Mouse (Mus musculus) liver, embryonic 15.5 days (tissue): ENCODE data around the gene Ubqlnl. TPM values are rescaled to one million over a fixed set of nuclear protein-coding genes. Genes with fewer than 3 reads are reported as not detected.

Source experiments
- ATAC-seq: fragments of 200-750 bp; cut with Nextera tagmentation; 2 replicates; pipeline ENCODE4 v1.8.0; 2017; ENCODE audit warnings: moderate number of reproducible peaks, mild to moderate bottlenecking, moderate library complexity; ENCODE audit not compliant: insufficient read depth
- H3K27ac ChIP-seq: fragments of 300-500 bp; sonication (generic); replicated peaks from 2 replicates; pipeline ENCODE4 v1.5.1; 2015; ENCODE audit warnings: mild to moderate bottlenecking, inconsistent platforms
- H3K27me3 ChIP-seq: fragments of 300-500 bp; sonication (generic); 2 replicates; pipeline ENCODE4 v1.6.1; 2015; ENCODE audit warnings: mild to moderate bottlenecking, inconsistent platforms
- H3K36me3 ChIP-seq: fragments of 300-500 bp; sonication (generic); replicated peaks from 2 replicates; pipeline ENCODE4 v1.6.1; 2015; ENCODE audit warnings: moderate library complexity, mild to moderate bottlenecking, inconsistent platforms
- H3K4me1 ChIP-seq: fragments of 300-500 bp; sonication (generic); replicated peaks from 2 replicates; pipeline ENCODE4 v1.6.1; 2015; ENCODE audit warnings: inconsistent platforms
- H3K4me2 ChIP-seq: fragments of 300-500 bp; sonication (generic); 2 replicates; pipeline ENCODE4 v1.6.1; 2015; ENCODE audit warnings: moderate library complexity, mild to moderate bottlenecking, inconsistent platforms
- H3K4me3 ChIP-seq: fragments of 300-500 bp; sonication (generic); replicated peaks from 2 replicates; pipeline ENCODE4 v1.5.1; 2015; ENCODE audit warnings: mild to moderate bottlenecking, inconsistent platforms
- H3K9ac ChIP-seq: fragments of 300-500 bp; sonication (generic); 2 replicates; pipeline ENCODE4 v1.6.1; 2015; ENCODE audit warnings: moderate library complexity, mild to moderate bottlenecking, inconsistent platforms
- H3K9me3 ChIP-seq: fragments of 300-500 bp; sonication (generic); replicated peaks from 2 replicates; pipeline ENCODE4 v1.6.1; 2016; ENCODE audit warnings: inconsistent platforms
- WGBS: fragments of 180-500 bp; shearing (Covaris S2); methylation state at CpG from one replicate; pipeline ENCODE4 v1.1.7; 2015; ENCODE audit warnings: mixed read lengths; ENCODE audit not compliant: insufficient replicate concordance; 5-methylcytosine and 5-hydroxymethylcytosine counted together
- polyA plus RNA-seq: library from polyadenylated mRNA; unstranded; fragments of >200 nt; fragmentation: Nextera tagmentation; extraction: Ambion mirVana; gene quantifications from 2 replicates; pipeline ENCODE4 v1.2.1, GENCODE M21; 2015

Ubqlnl gene
- polyA plus RNA-seq, 1 experiment from 2014 or later: not detected

DNA sequence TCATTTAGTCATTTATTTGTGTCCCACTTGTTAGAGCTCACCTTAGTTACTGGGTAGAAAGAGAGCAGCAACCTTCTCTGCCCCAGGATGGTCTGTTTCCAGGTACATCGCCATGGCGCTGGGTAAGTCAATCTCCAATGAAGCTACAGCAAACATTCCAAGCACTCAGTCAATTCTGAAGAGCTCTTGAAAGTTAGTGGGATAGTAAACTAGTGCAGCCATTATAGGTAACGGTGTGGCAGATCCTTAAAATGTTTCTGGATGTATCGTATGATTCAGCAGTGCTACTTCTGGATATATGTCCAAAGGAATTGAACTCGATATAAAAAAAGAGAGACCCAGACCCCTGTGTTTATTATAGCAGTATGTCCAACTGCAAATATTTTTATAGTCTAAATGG is 13.1 kb downstream of the Ubqlnl start, which contains the start of gene Olfr643:
TSS of gene Olfr643 (minus strand) at position 101 of the 400 bp plus-strand sequence.
- no peak for ATAC-seq
- Histone ChIP-seq H3K4me1 (no peaks in the 10 kb centered on the region), H3K9ac (no peak within 1 kb of the TSS), H3K36me3 (no peaks in the 10 kb centered on the region), H3K27ac (no peak within 1 kb of the TSS), H3K27me3 (no peaks in the 10 kb centered on the region), H3K4me3 (no peak within 1 kb of the TSS), H3K4me2 (no peak within 1 kb of the TSS), H3K9me3 (no peaks in the 10 kb centered on the region)
- WGBS: 67% methylated on average over 5 of the region's 5 CpGs

GRCm38 (mm10) chr7:104129726-104130125 is 20.6 kb downstream of the Ubqlnl start, which contains the start of gene Ubqln5:
TSS of gene Ubqln5 (minus strand) at chr7:104129826.
- Histone ChIP-seq H3K9me3 (no peaks in the 10 kb centered on the region), H3K27me3 (no peaks in the 10 kb centered on the region), H3K9ac (no peak within 1 kb of the TSS), H3K4me2 (no peak within 1 kb of the TSS), H3K4me1 (no peaks in the 10 kb centered on the region), H3K4me3 (no peak within 1 kb of the TSS), H3K36me3 (no peaks in the 10 kb centered on the region), H3K27ac (no peak within 1 kb of the TSS)
- WGBS: 68% methylated on average over 5 of the region's 5 CpGs
- no peak for ATAC-seq

- H3K4me2 ChIP-seq: no peak within 1 kb of the TSS
- ATAC-seq: no peak
- H3K36me3 ChIP-seq: no peaks in the 10 kb centered on the region
Measured at GRCm38 (mm10) chr7:104104757-104104972, 45.7 kb downstream of the Ubqlnl start, which contains the start of gene Olfr646. TSS of gene Olfr646 (plus strand) at chr7:104104873.

GRCm38 (mm10) chr7:104103913-104104756 is 46.2 kb downstream of the Ubqlnl start:
- H3K9me3 ChIP-seq: no peaks in the 10 kb centered on the region
- H3K9ac ChIP-seq: no peak overlapping the region
- no peaks in the 10 kb centered on the region for H3K4me1 ChIP-seq
- no peak; the same call in 1 of the 2 replicates for ATAC-seq
- H3K27ac ChIP-seq: no peak overlapping the region
- no peak overlapping the region for H3K4me2 ChIP-seq
- 20% methylated on average over 4 of the region's 4 CpGs for WGBS
- no peaks in the 10 kb centered on the region for H3K27me3 ChIP-seq
- no peaks in the 10 kb centered on the region for H3K36me3 ChIP-seq
- H3K4me3 ChIP-seq: no peak overlapping the region

More at GRCm38 (mm10) chr7:104104757-104104972, 45.7 kb downstream of the Ubqlnl start, which contains the start of gene Olfr646:
- Histone ChIP-seq H3K27me3 (no peaks in the 10 kb centered on the region), H3K4me1 (no peaks in the 10 kb centered on the region), H3K4me3 (no peak within 1 kb of the TSS), H3K9me3 (no peaks in the 10 kb centered on the region), H3K9ac (no peak within 1 kb of the TSS), H3K27ac (no peak within 1 kb of the TSS)

Other genes with a start within 250 kb of the Ubqlnl start
- not detected in 2 replicates for gene Olfr65, start 247.1 kb downstream of the Ubqlnl start, polyA plus RNA-seq
- gene Olfr631, start 221.7 kb downstream of the Ubqlnl start, polyA plus RNA-seq: 0.20 and 0.48 TPM in 2 replicates
- gene Olfr632, start 216.2 kb downstream of the Ubqlnl start, polyA plus RNA-seq: 0.16 and 0.23 TPM in 2 replicates
- 0.02 TPM in 1 of 2 replicates, not detected in the other for gene Olfr633, start 206.1 kb downstream of the Ubqlnl start, polyA plus RNA-seq
- not detected in 2 replicates for gene Olfr635, start 179.4 kb downstream of the Ubqlnl start, polyA plus RNA-seq
- gene Olfr638, start 151.8 kb downstream of the Ubqlnl start, polyA plus RNA-seq: not detected in 2 replicates
- gene Olfr639, start 133.3 kb downstream of the Ubqlnl start, polyA plus RNA-seq: not detected in 2 replicates
- not detected in 2 replicates for gene Olfr640, start 125.0 kb downstream of the Ubqlnl start, polyA plus RNA-seq
- gene Olfr641, start 115.1 kb downstream of the Ubqlnl start, polyA plus RNA-seq: not detected in 2 replicates
- gene Olfr642, start 97.9 kb downstream of the Ubqlnl start, polyA plus RNA-seq: not detected in 2 replicates
- gene 4930516K23Rik, start 89.1 kb downstream of the Ubqlnl start, polyA plus RNA-seq: not detected in 2 replicates
- not detected in 2 replicates for gene Olfr644, start 78.7 kb downstream of the Ubqlnl start, polyA plus RNA-seq
- not detected in 2 replicates for gene Olfr645, start 65.1 kb downstream of the Ubqlnl start, polyA plus RNA-seq
- gene Olfr646, start 45.7 kb downstream of the Ubqlnl start, polyA plus RNA-seq: not detected in 2 replicates
- gene Ubqln5, start 20.7 kb downstream of the Ubqlnl start, polyA plus RNA-seq: not detected in 2 replicates
- not detected in 2 replicates for gene Olfr643, start 13.2 kb downstream of the Ubqlnl start, polyA plus RNA-seq
- gene Ubqln3, start 7.3 kb downstream of the Ubqlnl start, polyA plus RNA-seq: not detected in 2 replicates
- not detected in 2 replicates for gene Olfm5, start 14.3 kb upstream of the Ubqlnl start, polyA plus RNA-seq
- gene Olfr648, start 32.8 kb upstream of the Ubqlnl start, polyA plus RNA-seq: 0.06 and 0.08 TPM in 2 replicates
- not detected in 2 replicates for gene Olfr649, start 45.4 kb upstream of the Ubqlnl start, polyA plus RNA-seq
- gene Trim6, start 68.2 kb upstream of the Ubqlnl start, polyA plus RNA-seq: 0.43 and 0.50 TPM in 2 replicates
- gene Trim34a, start 93.9 kb upstream of the Ubqlnl start, polyA plus RNA-seq: 1.6 and 1.8 TPM in 2 replicates
- gene Trim5, start 137.5 kb upstream of the Ubqlnl start, polyA plus RNA-seq: 0.32 and 0.37 TPM in 2 replicates
- gene Trim12a, start 164.9 kb upstream of the Ubqlnl start, polyA plus RNA-seq: 3.1 and 3.4 TPM in 2 replicates
- 0.07 TPM in 1 of 2 replicates, not detected in the other for gene Trim34b, start 178.9 kb upstream of the Ubqlnl start, polyA plus RNA-seq
- 1.1 and 1.2 TPM in 2 replicates for gene Trim12c, start 202.8 kb upstream of the Ubqlnl start, polyA plus RNA-seq
- gene Trim30b, start 219.3 kb upstream of the Ubqlnl start, polyA plus RNA-seq: 0.28 and 0.36 TPM in 2 replicates